Mouse (Mus musculus): ENCODE data around the gene Trpm3.

Gene Trpm3

GRCm38 (mm10) chr19:22635635-22636034, 496.8 kb downstream of the Trpm3 start:
- DNase-seq (ENCODE audit: low spot score in 2 of 2), result no peak

DNA sequence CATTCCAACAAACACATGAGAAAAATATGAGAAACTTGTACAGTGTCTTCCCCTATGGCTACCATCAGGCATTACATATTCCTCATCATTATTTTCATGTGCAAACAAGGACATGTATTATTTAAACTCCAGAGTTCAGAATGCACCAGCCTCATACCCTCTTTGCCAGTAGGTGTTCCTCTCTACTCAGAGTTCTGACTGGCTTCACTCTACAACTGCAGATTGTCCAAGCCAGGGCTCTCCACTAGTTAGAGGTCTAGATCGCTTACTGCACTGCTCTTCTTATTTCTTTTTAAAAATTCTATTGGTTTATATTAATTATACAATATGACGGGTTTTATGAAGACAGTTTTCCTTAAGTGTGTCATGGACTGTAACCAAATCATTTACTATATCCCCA, 498.9 kb downstream of the Trpm3 start:
- DNase-seq (ENCODE audit: low spot score in 2 of 2), result no peak

GRCm38 (mm10) chr19:22638394-22638954, 499.6 kb downstream of the Trpm3 start:
- no peak for DNase-seq (ENCODE audit: low spot score in 2 of 2)

DNA sequence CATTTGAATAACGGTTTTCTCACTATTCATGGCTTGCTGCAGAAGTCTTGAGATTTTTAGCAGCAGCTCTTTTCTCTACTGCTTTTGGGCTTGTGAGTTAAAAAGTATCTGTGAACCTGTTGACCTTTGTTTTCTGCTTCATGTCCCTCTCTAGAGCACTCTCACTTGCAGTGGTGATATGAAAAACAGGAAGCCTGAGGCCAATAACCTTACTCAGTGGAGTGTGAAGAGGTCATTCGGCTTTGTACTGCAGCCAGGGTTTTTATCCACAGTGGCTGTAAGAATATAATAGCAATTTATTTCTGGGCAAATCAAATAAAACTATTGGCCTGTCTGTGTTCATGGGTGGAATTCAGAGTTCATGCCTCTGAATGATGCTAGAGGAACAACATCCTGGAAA, 503.3 kb downstream of the Trpm3 start:
- no peak for DNase-seq (ENCODE audit: low spot score in 2 of 2)

- no peak for DNase-seq (ENCODE audit: low spot score in 2 of 2)
Observed at GRCm38 (mm10) chr19:22656466-22657215, 517.8 kb downstream of the Trpm3 start.

DNA sequence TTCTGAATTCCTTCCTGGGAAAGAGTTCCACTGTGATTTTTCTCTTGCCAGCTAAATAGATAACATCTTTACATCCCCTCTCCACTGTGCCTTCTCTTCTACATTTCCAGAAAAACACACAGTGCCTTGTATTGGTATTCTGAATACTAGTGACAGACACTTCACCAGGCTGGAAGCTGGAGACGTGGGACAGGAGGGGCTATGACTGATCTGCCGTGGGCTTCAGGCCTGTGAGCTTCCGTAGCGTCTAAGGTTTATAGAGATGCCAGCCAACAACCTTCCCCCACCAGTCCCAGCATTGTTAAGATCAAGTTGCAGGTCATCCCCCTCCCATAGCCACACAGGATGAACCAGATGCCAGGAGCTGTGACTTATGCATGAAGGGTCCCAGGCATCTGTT, 518.4 kb downstream of the Trpm3 start:
- DNase-seq (ENCODE audit: low spot score in 2 of 2), result no peak

DNA sequence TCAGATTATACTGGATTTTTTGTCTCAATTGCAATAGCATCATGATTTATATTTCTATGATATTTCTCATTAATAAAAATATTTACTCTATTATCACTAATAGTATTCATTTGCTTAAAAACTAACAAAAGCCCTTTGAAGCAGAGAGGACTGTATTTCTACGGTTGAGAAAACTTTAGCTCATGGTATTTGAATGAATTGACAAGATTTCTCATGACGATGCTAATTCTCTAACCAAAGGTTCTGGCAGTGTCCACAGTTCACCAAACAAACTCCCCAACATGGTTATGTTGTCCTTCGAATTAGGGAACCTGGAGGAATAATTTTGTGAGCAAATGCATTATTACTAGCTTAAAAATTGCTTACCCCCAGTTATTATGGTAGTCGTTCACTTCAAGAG, 526.6 kb downstream of the Trpm3 start:
- no peak for DNase-seq (ENCODE audit: low spot score in 2 of 2)

DNA sequence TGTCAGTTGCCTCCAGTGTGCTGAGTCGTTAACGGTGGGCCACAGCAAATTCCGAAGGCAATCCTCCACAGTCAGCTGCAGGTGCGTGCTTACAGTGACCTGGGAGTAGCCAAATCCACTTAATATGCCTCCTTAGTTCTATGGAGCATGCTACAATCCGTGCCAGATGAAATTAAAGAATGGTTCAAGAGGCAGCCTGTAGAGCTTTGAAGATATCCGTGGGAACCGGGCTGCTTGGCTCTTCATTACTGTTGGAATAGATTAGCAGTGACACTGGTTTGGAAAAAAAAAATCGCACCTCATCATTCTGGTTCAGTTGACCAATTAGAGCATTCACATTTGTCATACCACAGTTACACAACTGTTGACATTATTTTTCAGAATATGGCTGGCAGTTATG, 531.4 kb downstream of the Trpm3 start:
- DNase-seq (ENCODE audit: low spot score in 2 of 2), result no peak

DNA sequence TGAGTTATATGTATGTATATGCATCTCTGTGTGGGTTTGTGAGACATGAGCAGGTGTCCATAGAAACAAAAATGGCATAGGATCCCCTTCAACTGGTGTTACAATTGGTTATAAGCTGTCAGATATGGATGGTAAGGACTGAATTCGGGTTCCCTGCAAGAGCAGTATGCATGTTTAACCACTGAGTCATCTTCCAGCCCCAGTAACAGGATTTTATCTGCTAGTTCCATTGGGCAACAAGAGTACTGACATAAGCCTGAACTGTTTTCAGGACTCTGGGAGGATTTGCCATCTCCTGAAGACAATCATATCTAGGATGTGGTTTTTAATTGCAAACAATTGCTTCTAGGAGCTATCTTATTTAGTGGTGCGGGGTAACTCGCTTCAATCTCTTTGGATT, 534.0 kb downstream of the Trpm3 start:
- DNase-seq (ENCODE audit: low spot score in 2 of 2), result no peak

- no peak for DNase-seq (ENCODE audit: low spot score in 2 of 2)
Observed at GRCm38 (mm10) chr19:22676206-22676605, 537.4 kb downstream of the Trpm3 start.

DNA sequence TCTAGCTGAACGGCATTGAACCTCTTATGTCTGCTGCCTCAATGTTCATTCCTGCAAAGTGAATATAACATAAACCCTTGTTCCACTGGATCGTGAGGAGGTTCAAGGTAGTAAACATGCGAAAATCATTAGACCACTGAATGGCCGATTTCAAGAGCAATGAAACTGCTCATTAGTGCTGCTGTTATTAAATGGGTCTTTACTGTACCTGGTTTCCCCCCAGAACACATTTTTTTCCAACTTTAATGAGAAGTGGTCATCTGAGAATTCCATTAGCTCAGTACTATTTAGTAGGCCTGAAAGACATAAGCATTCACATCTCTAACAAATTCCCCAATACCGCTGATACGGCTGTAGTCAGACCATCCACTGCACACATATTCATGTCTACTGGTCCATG, 543.4 kb downstream of the Trpm3 start:
- DNase-seq (ENCODE audit: low spot score in 2 of 2), result no peak

- no peak for DNase-seq (ENCODE audit: low spot score in 2 of 2)
Observed at GRCm38 (mm10) chr19:22691995-22692394, 553.1 kb downstream of the Trpm3 start.

DNA sequence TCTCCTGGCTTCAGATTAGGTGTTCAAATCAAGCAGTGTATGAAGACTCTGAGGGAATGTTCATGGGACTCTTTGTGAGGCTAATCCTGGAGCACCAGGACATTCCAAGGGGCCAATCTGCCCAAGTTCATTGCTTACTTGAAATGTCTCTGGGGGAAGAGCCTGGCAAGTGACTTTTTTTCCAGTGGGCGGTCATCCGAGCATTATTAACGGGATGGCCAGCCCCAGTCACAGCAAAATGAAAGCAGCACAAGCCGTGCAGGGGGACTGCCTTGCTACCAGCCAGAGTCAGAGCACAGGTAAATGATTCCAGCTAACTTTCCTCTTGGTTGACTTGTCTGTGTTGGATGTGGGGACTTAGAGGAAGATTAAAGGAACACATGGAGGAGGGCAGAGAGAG, 553.7 kb downstream of the Trpm3 start:
- no peak for DNase-seq (ENCODE audit: low spot score in 2 of 2)

DNA sequence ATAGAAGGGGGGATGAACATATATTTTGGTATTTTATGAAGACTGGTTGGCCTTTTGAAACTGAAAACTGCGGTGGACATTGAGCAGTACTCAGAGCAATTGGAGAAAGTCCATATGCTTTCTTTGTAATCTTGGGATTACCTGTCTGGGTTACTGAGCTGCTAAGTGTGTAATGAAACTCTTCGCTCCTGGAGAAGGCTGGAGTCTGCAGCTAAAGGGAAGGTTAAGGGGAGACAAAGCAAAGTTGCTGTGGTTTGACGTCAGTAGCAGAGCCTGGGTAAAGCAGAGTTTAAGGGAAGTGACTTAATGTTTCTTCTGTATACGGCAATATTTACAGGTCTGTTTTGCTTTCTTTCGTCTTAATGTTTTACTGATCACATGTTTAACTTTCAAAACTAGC, 554.1 kb downstream of the Trpm3 start:
- DNase-seq (ENCODE audit: low spot score in 2 of 2), result no peak

DNA sequence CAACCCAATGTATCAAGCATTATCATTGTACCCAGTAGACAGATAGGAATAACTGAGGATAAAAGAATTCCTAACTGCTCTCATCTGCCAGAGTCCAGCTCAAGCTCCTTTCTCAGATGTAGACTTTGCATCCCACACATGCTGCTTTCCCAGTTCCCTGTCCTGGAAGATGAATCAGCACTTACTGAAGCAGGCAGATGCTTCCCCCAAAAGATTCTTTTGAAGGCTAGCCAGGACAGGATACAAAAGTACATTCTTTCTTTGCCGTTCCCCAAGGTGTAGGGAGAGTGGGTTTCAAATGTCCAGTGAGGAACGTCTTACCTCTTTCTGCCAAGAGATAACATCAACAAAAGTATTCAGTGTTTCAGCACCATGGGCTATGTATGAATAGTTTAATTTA, 556.6 kb downstream of the Trpm3 start:
- DNase-seq (ENCODE audit: low spot score in 2 of 2), result no peak

- no peak for DNase-seq (ENCODE audit: low spot score in 2 of 2)
Observed at GRCm38 (mm10) chr19:22698737-22699136, 559.9 kb downstream of the Trpm3 start.

GRCm38 (mm10) chr19:22700871-22701651, 562.2 kb downstream of the Trpm3 start:
- peak; percentile 15 to 23 for DNase-seq (ENCODE audit: low spot score in 2 of 2)

GRCm38 (mm10) chr19:22703876-22704275, 565.0 kb downstream of the Trpm3 start:
- DNase-seq (ENCODE audit: low spot score in 2 of 2), result no peak

DNA sequence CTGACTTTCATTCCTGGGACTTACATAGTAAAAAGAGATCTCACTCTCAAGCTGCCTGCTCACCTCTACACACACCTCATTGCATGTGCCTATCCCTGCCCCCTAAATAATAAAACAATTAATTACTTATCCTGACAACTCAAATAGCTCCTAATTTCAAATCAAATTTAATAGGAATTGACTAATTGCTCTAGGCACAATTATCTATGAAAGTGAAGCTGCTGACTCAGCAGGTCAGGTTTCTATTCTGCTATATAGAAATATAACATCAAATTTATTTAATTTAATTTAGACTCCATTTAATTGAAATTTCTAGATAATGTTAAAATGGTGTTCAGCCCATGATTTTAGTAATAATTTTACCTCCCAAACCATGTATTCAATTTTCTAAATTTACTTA, 566.6 kb downstream of the Trpm3 start:
- DNase-seq (ENCODE audit: low spot score in 2 of 2), result no peak

DNA sequence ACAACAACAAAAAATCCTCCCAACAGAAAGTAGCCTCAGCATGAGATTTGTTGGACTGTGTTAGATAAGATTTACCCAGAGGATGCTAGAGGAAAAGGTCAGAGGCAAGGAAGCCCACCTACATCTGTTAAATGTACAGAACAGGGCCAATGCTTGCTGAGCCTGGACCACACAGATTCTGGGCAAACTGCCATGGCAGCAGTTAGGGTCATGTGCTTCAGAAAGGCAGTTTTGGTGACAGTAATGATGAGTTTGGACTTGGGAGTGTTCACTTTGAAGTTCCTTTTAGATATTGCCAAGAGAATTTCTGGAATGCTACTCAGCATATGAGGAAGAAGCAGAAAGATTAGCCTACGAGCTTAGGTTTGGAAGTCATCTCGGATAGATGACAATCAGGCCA, 580.2 kb downstream of the Trpm3 start:
- no peak for DNase-seq (ENCODE audit: low spot score in 2 of 2)

DNA sequence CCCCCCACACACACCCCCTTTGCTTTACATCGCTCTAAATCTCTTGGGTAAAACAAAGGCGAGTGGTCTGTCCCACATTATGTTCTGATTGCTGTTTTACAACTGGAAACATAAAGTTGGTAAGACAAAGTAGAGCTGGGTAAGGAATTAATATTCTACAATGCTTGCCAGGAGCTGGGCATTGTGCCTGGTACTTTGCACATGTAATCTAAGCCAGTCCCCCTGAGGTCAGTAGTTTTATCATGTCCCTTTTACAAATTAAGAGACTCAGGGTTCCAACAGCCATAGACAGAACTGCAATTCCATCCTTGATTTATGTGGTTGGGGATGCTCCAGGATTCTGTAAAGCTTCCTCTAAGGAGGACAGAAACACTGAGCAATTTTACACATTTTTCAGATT, 591.0 kb downstream of the Trpm3 start:
- no peak for DNase-seq (ENCODE audit: low spot score in 2 of 2)

GRCm38 (mm10) chr19:22730971-22731370, 592.1 kb downstream of the Trpm3 start:
- DNase-seq (ENCODE audit: low spot score in 2 of 2), result no peak

GRCm38 (mm10) chr19:22736870-22737269, 598.0 kb downstream of the Trpm3 start:
- no peak for DNase-seq (ENCODE audit: low spot score in 2 of 2)
